Mouse (Mus musculus): ENCODE data around the gene Ckap2l.

The Ckap2l gene

GRCm38 (mm10) chr2:129263073-129263472 is 33.9 kb downstream of the Ckap2l start:
- DNase-seq (ENCODE audit: low spot score in 2 of 2), result no peak

GRCm38 (mm10) chr2:129261151-129261794 is 35.7 kb downstream of the Ckap2l start:
- DNase-seq (ENCODE audit: low spot score in 2 of 2), result no peak

- no peak for DNase-seq (ENCODE audit: low spot score in 2 of 2)
These were observed 36.4 kb downstream of the Ckap2l start for GRCm38 (mm10) chr2:129260646-129261045.

GRCm38 (mm10) chr2:129258475-129259211 is 38.4 kb downstream of the Ckap2l start:
- DNase-seq (ENCODE audit: low spot score in 2 of 2), result peak in 1 of 2 experiments; percentile 71

GRCm38 (mm10) chr2:129258056-129258455 is 39.0 kb downstream of the Ckap2l start:
- no peak for DNase-seq (ENCODE audit: low spot score in 2 of 2)

GRCm38 (mm10) chr2:129256006-129256405 is 41.0 kb downstream of the Ckap2l start:
- no peak for DNase-seq (ENCODE audit: low spot score in 2 of 2)

- DNase-seq (ENCODE audit: low spot score in 2 of 2), result no peak
These were observed 42.9 kb downstream of the Ckap2l start for GRCm38 (mm10) chr2:129254076-129254475.

- DNase-seq (ENCODE audit: low spot score in 2 of 2), result no peak
These were observed 43.4 kb downstream of the Ckap2l start for GRCm38 (mm10) chr2:129253631-129253970.

GRCm38 (mm10) chr2:129252836-129253630 is 44.0 kb downstream of the Ckap2l start:
- DNase-seq (ENCODE audit: low spot score in 2 of 2), result no peak

- DNase-seq (ENCODE audit: low spot score in 2 of 2), result no peak
These were observed 47.7 kb downstream of the Ckap2l start for GRCm38 (mm10) chr2:129249321-129249720.

GRCm38 (mm10) chr2:129247707-129248121 is 49.3 kb downstream of the Ckap2l start:
- DNase-seq (ENCODE audit: low spot score in 2 of 2), result no peak

- DNase-seq (ENCODE audit: low spot score in 2 of 2), result no peak
These were observed 50.1 kb downstream of the Ckap2l start for GRCm38 (mm10) chr2:129246924-129247323.

- DNase-seq (ENCODE audit: low spot score in 2 of 2), result no peak
These were observed 50.6 kb downstream of the Ckap2l start for GRCm38 (mm10) chr2:129246436-129246835.

- DNase-seq (ENCODE audit: low spot score in 2 of 2), result no peak
These were observed 51.4 kb downstream of the Ckap2l start for GRCm38 (mm10) chr2:129245618-129246017.

GRCm38 (mm10) chr2:129244446-129245120 is 52.4 kb downstream of the Ckap2l start:
- DNase-seq (ENCODE audit: low spot score in 2 of 2), result no peak

GRCm38 (mm10) chr2:129243786-129244185 is 53.2 kb downstream of the Ckap2l start:
- no peak for DNase-seq (ENCODE audit: low spot score in 2 of 2)

GRCm38 (mm10) chr2:129243005-129243404 is 54.0 kb downstream of the Ckap2l start:
- no peak for DNase-seq (ENCODE audit: low spot score in 2 of 2)

- no peak for DNase-seq (ENCODE audit: low spot score in 2 of 2)
These were observed 54.9 kb downstream of the Ckap2l start for GRCm38 (mm10) chr2:129241845-129242833.

- no peak for DNase-seq (ENCODE audit: low spot score in 2 of 2)
These were observed 56.1 kb downstream of the Ckap2l start for GRCm38 (mm10) chr2:129240726-129241432.

- DNase-seq (ENCODE audit: low spot score in 2 of 2), result no peak
These were observed 60.5 kb downstream of the Ckap2l start for GRCm38 (mm10) chr2:129236526-129236925.

Data from cerebellum, postnatal 4 days (tissue).